Mouse (Mus musculus): ENCODE measurements around the gene Psat1.

Gene Psat1

DNA sequence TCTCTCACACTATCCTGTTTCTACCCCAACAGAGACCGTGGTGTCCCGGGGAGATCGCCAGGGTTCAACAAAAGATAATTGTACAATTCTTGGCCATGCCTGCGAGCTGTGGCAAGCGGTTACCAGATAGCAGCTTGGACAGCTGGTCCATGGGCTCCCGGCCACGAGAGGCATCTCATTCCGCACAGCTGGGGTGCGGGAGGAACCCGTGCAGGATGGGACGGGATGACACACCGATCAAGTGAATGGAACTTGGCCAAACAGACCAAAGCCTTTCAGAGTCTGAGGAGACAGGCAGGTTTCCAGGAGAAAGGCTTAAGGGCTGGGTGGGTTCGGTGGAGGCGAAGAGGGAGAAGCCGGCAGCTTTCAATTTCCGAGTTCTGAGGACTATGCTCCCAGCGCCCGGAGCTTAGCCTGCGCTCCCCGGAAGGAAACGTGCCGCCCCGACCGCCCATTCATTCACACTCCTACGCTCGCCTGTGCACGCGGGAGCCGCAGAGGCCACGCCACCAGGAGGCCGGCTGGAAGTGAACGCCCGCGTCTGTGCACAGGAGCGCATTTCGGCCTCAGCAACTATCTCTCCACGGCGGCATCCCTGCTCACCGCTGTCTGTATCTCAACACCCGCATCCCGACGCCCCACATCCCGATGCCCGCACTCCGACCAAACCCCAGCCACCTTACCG, 22.8 kb downstream of the Psat1 start:
- DNase-seq (ENCODE audit: low read depth, low spot score): no peak

GRCm38 (mm10) chr19:15923426-15923825, 23.7 kb downstream of the Psat1 start:
- no peak for DNase-seq (ENCODE audit: low read depth, low spot score)

DNA sequence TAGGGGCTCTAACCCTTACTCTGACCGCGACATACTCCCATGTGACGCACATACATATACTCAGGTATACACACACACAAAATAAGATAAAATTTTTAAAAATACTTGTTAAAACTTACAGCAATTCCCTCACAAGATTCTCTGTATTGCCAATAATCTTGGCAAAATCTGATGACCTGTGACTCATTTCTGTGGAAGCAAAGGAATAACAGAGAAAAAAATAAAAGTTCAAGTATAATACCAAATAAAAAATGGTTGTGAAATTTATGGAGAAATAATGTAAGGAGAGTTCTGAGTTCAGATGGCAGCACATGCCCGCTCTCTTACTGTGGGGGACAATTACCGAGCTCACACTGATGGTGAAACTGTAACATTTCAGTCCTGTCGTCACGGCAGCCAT, 27.8 kb downstream of the Psat1 start:
- DNase-seq (ENCODE audit: low read depth, low spot score): no peak

DNA sequence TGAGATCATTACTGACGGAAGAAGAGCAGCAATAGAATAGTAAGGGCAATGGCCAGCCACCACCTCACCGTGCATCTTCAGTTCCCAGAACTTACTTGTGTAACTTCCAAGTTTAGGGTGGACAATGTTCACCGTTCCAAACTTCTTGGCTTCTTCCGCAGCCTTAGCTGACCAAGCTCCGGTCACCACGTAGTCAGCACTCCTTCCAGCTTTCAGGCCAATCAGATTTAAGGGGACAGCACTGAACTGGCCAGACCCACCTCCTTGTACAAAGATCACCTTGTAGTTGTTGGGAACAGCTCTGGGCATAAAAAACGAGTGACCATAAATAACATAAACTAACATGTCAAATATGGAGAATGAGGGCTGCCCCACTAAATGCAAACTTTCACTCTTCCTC, 29.0 kb downstream of the Psat1 start:
- DNase-seq (ENCODE audit: low read depth, low spot score): no peak

DNA sequence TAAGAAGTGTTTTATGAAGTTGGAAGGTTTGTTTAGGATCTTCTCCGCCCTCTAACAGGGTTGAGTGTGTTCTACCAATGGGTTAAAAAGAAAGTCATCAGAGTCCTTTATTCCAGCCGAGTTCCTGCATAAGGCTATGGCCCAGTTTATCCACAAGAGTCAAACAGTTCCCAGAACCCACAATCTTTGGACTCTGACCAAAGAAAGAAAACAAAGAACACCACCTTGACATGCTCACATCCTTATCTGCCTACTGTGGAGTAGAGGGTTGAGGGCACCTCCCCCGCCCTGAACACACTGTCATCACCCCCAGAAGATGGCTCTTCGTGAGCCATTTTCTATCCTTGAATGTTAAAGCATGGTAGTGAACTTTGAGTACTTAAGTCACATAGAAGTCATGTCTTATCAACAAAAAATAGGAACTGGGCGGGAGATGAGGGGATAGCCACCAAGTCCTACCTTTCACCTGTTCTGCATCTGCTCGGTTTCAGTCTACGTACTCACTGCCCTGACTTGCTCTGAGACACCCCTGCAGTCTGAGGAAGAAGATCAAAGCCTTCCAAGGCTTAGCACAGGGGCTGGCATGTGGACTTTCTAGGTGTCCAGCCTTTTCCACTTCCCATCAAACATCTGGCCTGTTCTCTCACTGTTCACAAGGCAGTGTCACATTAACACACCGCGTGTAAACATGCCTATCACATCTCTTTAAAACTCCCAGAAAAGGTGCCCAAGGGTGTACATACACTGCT, 33.7 kb downstream of the Psat1 start:
- DNase-seq (ENCODE audit: low read depth, low spot score): no peak

DNA sequence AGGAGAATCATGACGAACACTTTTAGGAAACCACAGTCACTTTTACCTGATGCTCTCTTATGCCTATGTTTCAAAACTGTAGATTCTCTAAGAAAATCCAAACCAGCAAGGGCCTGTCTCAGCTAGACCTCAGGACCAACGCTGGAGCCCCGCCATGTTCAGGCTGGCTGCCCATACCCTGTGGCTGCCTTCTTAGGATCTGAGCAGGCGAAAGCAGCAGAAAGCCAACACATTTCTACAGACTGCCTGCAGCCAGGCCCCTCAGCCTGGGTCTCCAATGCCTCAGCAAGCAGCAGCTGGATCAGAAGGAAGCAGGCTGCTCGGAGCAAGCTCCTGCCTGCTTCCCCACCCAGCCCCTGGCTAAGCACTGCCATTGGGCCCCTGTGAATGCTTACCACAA, 35.7 kb downstream of the Psat1 start:
- no peak for DNase-seq (ENCODE audit: low read depth, low spot score)

DNA sequence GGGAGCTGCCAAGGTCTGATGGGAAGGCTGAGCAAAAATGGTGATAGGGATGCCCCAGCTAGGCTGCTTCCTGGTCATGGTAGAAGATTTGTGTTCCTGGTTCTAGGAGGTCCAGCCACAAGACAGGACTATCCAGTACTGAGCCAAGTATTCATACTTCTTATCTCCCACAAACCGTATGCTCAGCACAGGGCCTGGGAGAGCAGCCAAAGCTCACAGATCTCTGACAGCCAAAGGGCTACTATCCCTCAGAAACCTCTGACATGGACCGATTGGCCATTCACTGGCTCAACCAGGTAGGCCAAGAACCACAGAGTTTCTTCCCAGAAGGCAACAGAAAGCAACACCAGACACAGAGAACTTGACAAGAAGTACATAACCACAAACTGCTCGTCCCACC, 36.1 kb downstream of the Psat1 start:
- DNase-seq (ENCODE audit: low read depth, low spot score): no peak

- DNase-seq (ENCODE audit: low read depth, low spot score): no peak
Measured at GRCm38 (mm10) chr19:15910488-15910887, 36.6 kb downstream of the Psat1 start.

DNA sequence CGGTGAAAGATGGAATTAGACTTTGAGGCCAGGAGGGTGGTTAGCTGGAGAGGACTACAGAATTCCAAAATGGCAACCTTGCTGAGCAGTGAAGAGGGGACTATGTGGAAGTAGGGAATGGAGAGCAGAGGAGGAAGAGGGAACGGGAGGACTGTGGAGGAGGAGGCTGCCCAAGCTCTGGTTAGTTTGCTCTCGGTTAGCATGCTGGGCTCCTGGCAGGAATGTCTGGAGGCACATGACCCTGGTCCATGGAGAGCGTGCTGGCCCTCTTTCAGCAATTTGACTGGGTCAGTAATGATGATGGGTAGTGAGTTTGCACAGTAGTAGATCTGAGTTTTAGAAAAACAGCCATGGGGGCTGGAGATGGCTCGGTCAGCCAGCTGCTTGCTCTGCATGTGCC, 39.1 kb downstream of the Psat1 start:
- DNase-seq (ENCODE audit: low read depth, low spot score): no peak

GRCm38 (mm10) chr19:15904734-15905133, 42.4 kb downstream of the Psat1 start:
- no peak for DNase-seq (ENCODE audit: low read depth, low spot score)

GRCm38 (mm10) chr19:15903508-15904480, 43.3 kb downstream of the Psat1 start:
- DNase-seq (ENCODE audit: low read depth, low spot score): no peak

GRCm38 (mm10) chr19:15895681-15896080, 51.5 kb downstream of the Psat1 start:
- no peak for DNase-seq (ENCODE audit: low read depth, low spot score)

DNA sequence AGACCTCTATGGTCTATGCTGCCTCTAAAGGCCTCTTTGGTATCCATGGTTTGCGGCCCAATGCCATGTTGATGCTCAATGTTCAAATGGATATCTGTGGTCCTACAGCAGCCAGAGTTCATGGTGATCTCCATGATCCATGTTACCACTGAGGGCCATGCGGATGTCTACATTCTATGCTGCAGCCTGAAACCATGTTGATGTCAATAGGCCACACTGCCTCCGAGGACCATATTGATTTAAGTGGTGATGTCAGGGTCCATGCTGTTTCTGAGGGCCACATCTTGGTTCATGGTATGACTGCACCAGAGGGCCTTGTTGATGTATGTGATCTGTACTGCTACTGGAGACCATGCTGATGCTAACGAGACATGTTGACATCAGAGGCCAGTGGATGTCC, 55.0 kb downstream of the Psat1 start:
- no peak for DNase-seq (ENCODE audit: low read depth, low spot score)

DNA sequence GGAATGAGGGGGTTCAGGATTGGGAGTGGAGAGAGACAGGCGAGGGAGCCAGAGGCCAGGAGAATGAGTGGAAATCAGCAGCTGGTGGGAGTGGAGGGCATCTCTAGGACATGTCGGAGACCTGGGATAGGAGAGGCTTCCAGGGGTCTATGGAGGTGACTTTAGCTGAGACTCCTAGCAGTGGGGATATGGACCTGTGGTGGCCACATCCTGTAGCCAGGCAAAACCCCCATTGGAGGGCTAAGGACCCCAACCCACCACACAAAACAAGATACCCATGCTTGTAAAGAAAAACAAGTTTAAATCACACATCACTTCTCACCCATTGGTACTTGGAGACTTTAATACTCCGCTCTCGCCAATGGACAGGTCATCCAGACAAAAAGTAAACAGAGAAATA, 58.7 kb downstream of the Psat1 start:
- DNase-seq (ENCODE audit: low read depth, low spot score): no peak

- peak; percentile 4 for DNase-seq (ENCODE audit: low read depth, low spot score)
Measured at GRCm38 (mm10) chr19:15882705-15883426, 64.3 kb downstream of the Psat1 start.

- no peak for DNase-seq (ENCODE audit: low read depth, low spot score)
Measured at GRCm38 (mm10) chr19:15880731-15881130, 66.4 kb downstream of the Psat1 start.

DNA sequence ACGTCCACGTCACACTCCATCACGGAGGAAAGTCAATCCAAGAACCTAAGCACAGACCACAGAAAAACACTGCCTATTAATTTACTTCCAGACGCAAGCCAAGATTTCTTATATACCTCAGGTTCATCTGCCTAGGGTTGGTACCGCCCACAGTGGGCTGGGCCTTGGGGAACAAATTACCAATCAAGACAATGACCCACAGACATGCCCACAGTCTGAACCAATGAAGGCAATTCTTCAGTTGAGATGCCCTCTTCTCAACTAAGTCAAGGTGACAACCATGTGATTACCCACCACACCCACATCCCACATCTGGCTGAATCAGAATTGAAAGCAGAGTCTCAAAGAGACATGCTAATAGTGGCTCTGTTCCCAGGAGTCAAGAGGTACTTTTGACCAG, 67.9 kb downstream of the Psat1 start:
- no peak for DNase-seq (ENCODE audit: low read depth, low spot score)

- no peak for DNase-seq (ENCODE audit: low read depth, low spot score)
Measured at GRCm38 (mm10) chr19:15868865-15869698, 78.1 kb downstream of the Psat1 start.

DNA sequence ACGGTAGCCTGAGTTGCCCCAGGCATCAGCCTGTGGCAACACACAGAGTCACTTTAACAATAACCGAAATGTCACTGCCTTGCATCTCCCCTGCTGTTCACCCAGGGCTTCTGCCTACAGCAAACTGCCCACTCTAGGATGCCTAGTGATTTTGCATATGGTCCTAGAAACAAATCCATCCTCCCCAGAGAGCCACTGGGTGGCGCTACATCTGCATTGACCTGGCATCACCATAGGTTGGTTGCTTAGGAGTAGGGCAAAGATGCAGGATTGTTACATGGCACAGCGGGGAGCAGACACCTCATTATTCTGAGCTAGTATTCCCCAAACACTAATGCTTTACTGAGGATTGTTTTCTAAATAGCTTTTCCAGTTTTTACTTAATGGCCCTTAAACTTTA, 80.3 kb downstream of the Psat1 start:
- no peak for DNase-seq (ENCODE audit: low read depth, low spot score)

GRCm38 (mm10) chr19:15866126-15866525, 81.0 kb downstream of the Psat1 start:
- DNase-seq (ENCODE audit: low read depth, low spot score): no peak

- no peak for DNase-seq (ENCODE audit: low read depth, low spot score)
Measured at GRCm38 (mm10) chr19:15865431-15865830, 81.7 kb downstream of the Psat1 start.
